Mouse (Mus musculus) heart, adult 2 months (tissue): Measurements from ENCODE around the gene Camta1. TPM values are rescaled to one million over a fixed set of nuclear protein-coding genes. Genes with fewer than 3 reads are reported as not detected.
A peak's percentile ranks its signal among the peaks of the same experiment; 100 is the strongest.

Experiments
- DNase-seq, 2 experiments: peaks; one replicate each; pipeline ENCODE4 v3.0.0; 2021
- H3K27ac ChIP-seq: fragments of 200-600 bp; 2 replicates; pipeline ENCODE4 v1.8.1; 2022
- H3K27me3 ChIP-seq: fragments of 200-500 bp; 2 replicates; pipeline ENCODE4 v1.6.1; 2012; ENCODE audit warnings: mild to moderate bottlenecking, low read length, inconsistent platforms, mixed read lengths; ENCODE audit not compliant: control insufficient read depth, insufficient read depth
- H3K36me3 ChIP-seq: fragments of 200-500 bp; 2 replicates; pipeline ENCODE4 v1.6.1; 2012; ENCODE audit warnings: low read length, inconsistent platforms; ENCODE audit not compliant: control insufficient read depth, insufficient read depth
- H3K4me1 ChIP-seq: fragments of 200-500 bp; 2 replicates; pipeline ENCODE4 v1.6.1; 2011; ENCODE audit warnings: low read length; ENCODE audit not compliant: control insufficient read depth, insufficient read depth
- H3K4me3 ChIP-seq: fragments of 200-600 bp; 2 replicates; pipeline ENCODE4 v1.8.1; 2022
- H3K79me2 ChIP-seq: fragments of 200-500 bp; replicated peaks from 2 replicates; pipeline ENCODE4 v1.6.1; 2012; ENCODE audit warnings: mild to moderate bottlenecking, inconsistent platforms, low read length, moderate library complexity, mixed read lengths; ENCODE audit not compliant: control insufficient read depth, insufficient read depth
- H3K9ac ChIP-seq: fragments of 200-500 bp; 2 replicates; pipeline ENCODE4 v1.6.1; 2012; ENCODE audit warnings: low read depth, mild to moderate bottlenecking, control low read depth, inconsistent platforms, low read length, mixed read lengths
- CTCF ChIP-seq: fragments of 200-600 bp; IDR thresholded peaks from 2 replicates; pipeline ENCODE4 v1.8.1; 2022; ENCODE audit warnings: antibody characterized with exemption, mild to moderate bottlenecking, moderate library complexity
- EP300 ChIP-seq: fragments of 200-500 bp; IDR thresholded peaks from 2 replicates; pipeline ENCODE4 v1.6.1; 2011; ENCODE audit warnings: low read depth, low read length, control low read depth; ENCODE audit not compliant: insufficient read depth
- POLR2A ChIP-seq: fragments of 200-500 bp; IDR thresholded peaks from 2 replicates; pipeline ENCODE4 v1.6.1; 2011; ENCODE audit warnings: mild to moderate bottlenecking, low read depth, low read length, control low read depth; ENCODE audit not compliant: insufficient read depth
- WGBS: fragments of 180-500 bp; shearing (Covaris S2); methylation state at CpG from one replicate; pipeline ENCODE4 v1.1.7; 2018; 5-methylcytosine and 5-hydroxymethylcytosine counted together
- intact Hi-C: fragments of 180-260 bp; cut with DNase I; formaldehyde crosslinking; loops from one replicate; pipeline ENCODE4 v1.15.1; 2025
- polyA plus RNA-seq: library from polyadenylated mRNA; depleted of rRNA; stranded (reverse); fragments of >200 nt; gene quantifications from 2 replicates; pipeline ENCODE4 v1.2.3, GENCODE M21; 2012
- total RNA-seq, 2 experiments: library from RNA; stranded (reverse); gene quantifications; 2 replicates each; pipeline ENCODE4 v1.2.3; 2021

The Camta1 gene
- total and polyA plus RNA-seq, 3 experiments, result 39.4 to 234 (median 208) TPM

GRCm38 (mm10) chr4:151127636-151128548 is 733.8 kb downstream of the Camta1 start:
- Histone ChIP-seq H3K27me3 (no peaks in the 10 kb centered on the region), H3K36me3 (no peaks in the 10 kb centered on the region), H3K79me2 (no peaks in the 10 kb centered on the region), H3K27ac (peak overlapping the region; percentile 42), H3K9ac (peak overlapping the region; percentile 4), H3K4me3 (peak overlapping the region; percentile 51), H3K4me1 (no peaks in the 10 kb centered on the region; the same call in 1 of the 2 replicates)
- no peak for TF ChIP-seq POLR2A
- no peak for TF ChIP-seq CTCF
- no peak for TF ChIP-seq EP300
- intact Hi-C loops, result loop anchor here (2.0 kb wide), 1 partner anchor 55 kb away; no protein-coding TSS in a partner anchor
- DNase-seq, result no peak
- 17% methylated on average over 9 of the region's 10 CpGs for WGBS

DNA sequence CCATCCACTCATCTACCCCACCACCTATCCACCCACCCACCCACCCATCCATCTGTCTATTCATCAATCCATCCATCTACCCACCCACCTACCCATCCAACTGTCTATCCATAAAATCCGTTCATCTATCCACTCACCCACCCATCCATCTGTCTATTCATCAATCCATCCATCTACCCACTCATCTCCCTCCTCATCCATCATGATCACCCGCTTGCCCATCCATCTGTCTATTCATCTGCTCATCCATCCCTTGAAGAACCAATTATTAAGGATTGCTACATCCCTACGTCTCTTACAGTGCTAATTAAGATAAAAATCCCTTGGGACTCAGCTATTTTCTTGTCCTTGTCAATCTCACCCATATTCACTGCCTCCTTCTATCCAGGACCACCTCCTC is 742.8 kb downstream of the Camta1 start:
- Histone ChIP-seq H3K27ac (no peak overlapping the region), H3K4me3 (no peak overlapping the region), H3K4me1 (no peaks in the 10 kb centered on the region), H3K79me2 (no peaks in the 10 kb centered on the region), H3K36me3 (no peaks in the 10 kb centered on the region), H3K9ac (no peak overlapping the region), H3K27me3 (no peaks in the 10 kb centered on the region)
- WGBS, result 82% methylated on average over 3 of the region's 3 CpGs
- intact Hi-C loops, result no loop called here
- no peak for DNase-seq
- TF ChIP-seq EP300 (no peak), CTCF (no peak), POLR2A (no peak)

GRCm38 (mm10) chr4:151114574-151114973 is 747.1 kb downstream of the Camta1 start:
- H3K4me1 ChIP-seq, result no peaks in the 10 kb centered on the region

DNA sequence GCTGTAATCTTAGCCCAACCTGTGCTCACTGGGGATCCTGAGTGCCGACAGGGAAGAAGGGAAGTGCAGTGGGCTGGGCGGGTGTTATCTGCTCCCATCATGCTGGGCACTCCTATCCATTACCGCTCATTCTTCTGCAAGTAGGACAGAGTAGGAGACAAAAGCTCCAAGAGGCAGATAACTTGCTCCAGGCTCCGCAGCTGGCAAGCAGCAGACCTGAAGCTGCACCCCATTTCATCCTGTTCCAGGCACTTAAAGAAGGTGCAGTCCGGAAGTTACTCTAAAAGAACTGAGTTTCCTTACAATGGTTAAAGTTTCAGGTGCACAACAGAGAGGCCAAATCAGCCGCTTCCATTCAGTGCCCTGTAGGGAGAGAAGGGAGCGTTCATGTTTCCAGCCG is 750.5 kb downstream of the Camta1 start:
- Histone ChIP-seq H3K27me3 (no peaks in the 10 kb centered on the region), H3K4me1 (no peaks in the 10 kb centered on the region), H3K79me2 (no peaks in the 10 kb centered on the region), H3K27ac (no peak overlapping the region), H3K9ac (no peak overlapping the region), H3K36me3 (no peaks in the 10 kb centered on the region), H3K4me3 (no peak overlapping the region)
- WGBS, result 47% methylated on average over 8 of the region's 8 CpGs
- no peak for TF ChIP-seq CTCF
- TF ChIP-seq POLR2A, result no peak
- TF ChIP-seq EP300, result no peak
- intact Hi-C loops, result no loop called here
- DNase-seq, result no peak

More at GRCm38 (mm10) chr4:151114574-151114973, 747.1 kb downstream of the Camta1 start:
- no peak overlapping the region for H3K4me3 ChIP-seq
- H3K9ac ChIP-seq, result no peak overlapping the region
- WGBS, result 87% methylated on average over 7 of the region's 7 CpGs
- no peaks in the 10 kb centered on the region for H3K36me3 ChIP-seq
- DNase-seq, result no peak
- no peaks in the 10 kb centered on the region for H3K79me2 ChIP-seq
- no peak overlapping the region for H3K27ac ChIP-seq
- no peak for TF ChIP-seq EP300
- no peak for TF ChIP-seq CTCF
- TF ChIP-seq POLR2A, result no peak
- H3K27me3 ChIP-seq, result no peaks in the 10 kb centered on the region
- intact Hi-C loops, result no loop called here

GRCm38 (mm10) chr4:151108834-151109241 is 752.8 kb downstream of the Camta1 start:
- 5% methylated on average over 16 of the region's 20 CpGs for WGBS

More at GRCm38 (mm10) chr4:151108834-151109241, 752.8 kb downstream of the Camta1 start:
- Histone ChIP-seq H3K4me1 (no peaks in the 10 kb centered on the region; the same call in 1 of the 2 replicates), H3K36me3 (no peaks in the 10 kb centered on the region), H3K79me2 (no peaks in the 10 kb centered on the region), H3K4me3 (peak overlapping the region; percentile 67), H3K27me3 (no peaks in the 10 kb centered on the region), H3K9ac (peak overlapping the region; percentile 88), H3K27ac (peak overlapping the region; percentile 40; the same call in 1 of the 2 replicates)
- DNase-seq, result no peak
- TF ChIP-seq CTCF (no peak), EP300 (no peak), POLR2A (no peak)
- intact Hi-C loops, result no loop called here
